Mouse (Mus musculus) olfactory bulb, adult 2 months (tissue): Measurements from ENCODE around the gene Retsat.

Source experiments
- CTCF ChIP-seq: fragments of 200-500 bp; IDR thresholded peaks from 2 replicates; pipeline ENCODE4 v1.5.1; 2012; ENCODE audit warnings: low read depth, mild to moderate bottlenecking, low read length, moderate library complexity; ENCODE audit not compliant: insufficient read depth
- POLR2A ChIP-seq: fragments of 200-500 bp; IDR thresholded peaks from 2 replicates; pipeline ENCODE4 v1.6.1; 2012; ENCODE audit warnings: mild to moderate bottlenecking, low read depth, low read length, moderate library complexity; ENCODE audit not compliant: insufficient read depth

GRCm38 (mm10) chr6:72626391-72626790 is 28.1 kb downstream of the Retsat start:
- TF ChIP-seq POLR2A (no peak), CTCF (no peak)
